Mouse (Mus musculus) gastrocnemius, postnatal 25 days (tissue): ENCODE measurements around the gene Grin3b. TPM values are rescaled to one million over a fixed set of nuclear protein-coding genes. Genes with fewer than 3 reads are reported as not detected.

ENCODE experiments used
- DNase-seq: peaks from one replicate; pipeline ENCODE4 v3.0.0; 2022
- total RNA-seq, 2 experiments: library from RNA; stranded (reverse); gene quantifications; 1 replicate in 1 of 2; 2 replicates in 1 of 2; pipeline ENCODE4 v1.2.3; 2021

Grin3b gene
- total RNA-seq, 2 experiments from 2014 or later: not detected

DNA sequence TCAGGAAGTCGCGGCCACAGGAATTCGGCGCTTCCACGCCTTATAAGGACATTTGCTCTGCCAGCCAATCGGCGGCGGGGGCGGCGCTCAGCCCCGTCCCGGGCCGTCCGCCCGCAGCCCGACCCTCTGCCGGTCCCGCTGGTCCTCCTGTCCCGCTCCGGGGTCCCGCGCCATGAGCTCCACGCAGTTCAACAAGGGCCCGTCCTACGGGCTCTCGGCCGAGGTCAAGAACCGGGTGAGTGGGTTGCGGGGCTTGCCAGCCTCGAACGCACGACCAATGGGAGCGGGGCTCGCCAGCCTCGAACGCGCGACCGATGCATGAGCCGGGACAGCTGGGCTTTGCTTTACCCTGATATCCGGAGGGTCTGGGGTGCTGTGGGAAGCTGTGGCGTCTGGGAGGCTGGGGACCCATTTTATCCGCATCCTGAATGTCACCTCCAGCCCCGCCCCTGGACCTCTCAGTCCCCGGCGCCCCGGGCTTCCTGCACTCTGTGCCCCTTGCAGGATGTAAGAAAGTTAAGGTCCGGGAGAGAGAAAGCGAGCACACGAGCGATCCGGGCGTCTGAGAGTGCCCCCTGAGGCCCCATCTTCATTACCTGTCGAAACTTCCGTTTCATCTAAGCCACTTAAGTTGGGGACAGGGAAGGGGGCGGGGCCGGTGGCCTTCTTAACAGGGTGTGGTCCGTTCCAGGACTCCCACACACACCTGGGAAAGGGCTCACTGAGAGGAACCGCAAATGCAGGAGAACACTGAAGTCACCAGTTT lies 18.2 kb downstream of the Grin3b start, which contains the start of gene Cnn2:
Gene Cnn2, plus strand, starts transcription at position 79 of the 766 bp plus-strand sequence.
- peak; percentile 65 for DNase-seq

DNA sequence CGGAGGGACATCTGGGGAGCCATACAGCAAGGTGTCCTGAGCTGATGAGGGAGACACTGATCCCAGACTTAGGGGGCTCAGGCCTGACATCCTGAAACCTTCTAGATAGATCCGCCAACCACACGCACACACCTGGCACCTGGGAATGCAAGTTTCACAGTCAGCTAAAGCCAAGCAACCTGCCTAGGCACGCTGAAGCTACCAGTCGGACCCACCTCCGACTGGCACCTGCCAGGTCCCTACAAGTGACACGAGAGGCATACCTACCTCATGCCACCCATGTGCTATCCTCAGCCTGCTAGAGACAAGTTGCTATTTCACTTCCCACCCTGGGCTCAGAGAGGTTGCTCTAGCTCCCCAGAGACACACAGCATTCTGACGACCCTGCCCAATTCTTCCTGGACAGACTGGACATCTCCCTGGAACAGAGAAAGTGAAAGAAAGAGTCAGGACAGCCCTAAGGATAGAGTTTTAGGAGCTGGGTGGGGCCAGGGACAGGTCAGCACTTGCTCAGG lies 18.8 kb downstream of the Grin3b start:
- DNase-seq: no peak

DNA sequence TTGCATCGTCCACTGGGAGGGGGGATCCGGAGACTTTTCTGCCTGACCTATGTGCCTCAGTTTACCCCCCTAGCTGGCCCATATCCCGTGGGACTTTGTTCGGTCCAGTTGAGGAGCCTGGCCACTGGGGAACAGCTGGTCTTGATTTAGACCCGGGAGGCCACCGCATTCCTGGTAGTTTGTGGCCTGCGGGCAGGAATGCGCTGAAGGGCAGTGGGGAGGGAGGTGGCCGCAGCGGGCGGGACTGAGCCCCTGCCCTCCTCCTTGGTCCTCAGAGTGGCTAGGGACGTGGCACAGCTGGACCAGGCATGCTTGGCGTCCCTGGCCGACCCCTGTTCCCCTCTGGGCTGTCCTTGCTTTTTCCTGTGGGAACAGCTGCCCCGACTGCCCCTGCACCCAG lies 19.4 kb downstream of the Grin3b start:
- no peak for DNase-seq

DNA sequence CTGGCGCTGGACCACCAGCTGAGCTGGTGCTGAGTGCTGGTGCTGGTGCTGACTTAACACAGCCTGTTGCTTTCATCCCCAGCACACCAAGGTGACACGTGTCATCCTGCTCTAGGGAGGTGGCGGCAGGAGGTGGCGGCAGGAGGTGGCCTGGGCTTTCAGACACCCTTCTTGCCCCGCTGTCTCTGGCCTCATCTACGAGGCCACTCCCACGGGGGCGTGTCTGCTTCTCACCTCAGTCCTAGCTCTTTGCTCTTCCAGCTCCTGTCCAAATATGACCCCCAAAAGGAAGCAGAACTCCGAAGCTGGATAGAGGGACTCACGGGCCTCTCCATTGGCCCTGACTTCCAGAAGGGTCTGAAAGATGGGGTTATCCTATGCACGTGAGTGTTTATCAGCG lies 20.6 kb downstream of the Grin3b start:
- DNase-seq: no peak

GRCm38 (mm10) chr10:79991548-79991947 lies 21.0 kb downstream of the Grin3b start:
- no peak for DNase-seq

GRCm38 (mm10) chr10:79994397-79995115 lies 24.0 kb downstream of the Grin3b start:
- DNase-seq: no peak

- no peak for DNase-seq
Measured at GRCm38 (mm10) chr10:79995636-79996035, 25.1 kb downstream of the Grin3b start.

DNA sequence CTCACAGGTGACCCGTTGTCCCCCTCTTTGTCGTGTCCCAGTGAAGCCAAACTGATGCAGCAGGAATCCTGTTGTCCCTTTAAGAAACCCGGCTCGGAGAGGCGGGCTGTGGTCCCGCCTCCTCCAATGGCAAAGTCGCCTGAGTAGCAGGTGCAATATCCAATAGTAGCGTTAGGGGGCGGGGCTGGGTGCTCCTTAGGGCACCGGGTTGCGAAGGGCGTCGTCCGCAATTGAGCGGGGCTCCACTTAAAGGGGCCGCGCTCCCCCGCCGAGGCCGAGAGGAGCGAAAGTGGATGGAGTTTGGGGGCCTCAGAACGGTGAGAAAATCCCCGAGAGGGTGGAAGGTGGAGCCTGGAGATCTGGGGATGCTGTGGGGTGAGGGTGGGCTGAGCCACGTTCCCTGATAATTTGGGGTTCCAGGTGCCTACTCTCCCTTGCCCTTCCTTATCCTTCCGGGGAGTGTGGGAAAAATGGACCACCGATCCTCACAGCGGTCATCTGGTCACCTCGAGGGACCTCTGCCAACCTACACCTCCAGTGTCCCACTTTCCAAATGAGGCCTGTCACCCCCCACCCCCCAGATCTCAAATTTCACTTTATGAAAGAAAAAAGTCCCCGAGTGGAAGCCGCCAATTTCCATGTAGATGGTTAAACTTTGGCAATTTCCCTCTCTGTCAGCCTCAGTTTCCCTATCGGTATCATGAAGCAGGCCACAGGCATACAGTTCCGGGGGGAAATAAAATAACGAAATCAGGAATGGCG lies 25.9 kb downstream of the Grin3b start, which contains the start of gene Abca7:
Gene Abca7, plus strand, starts transcription at position 223 of the 762 bp plus-strand sequence.
- DNase-seq: peak; percentile 95

DNA sequence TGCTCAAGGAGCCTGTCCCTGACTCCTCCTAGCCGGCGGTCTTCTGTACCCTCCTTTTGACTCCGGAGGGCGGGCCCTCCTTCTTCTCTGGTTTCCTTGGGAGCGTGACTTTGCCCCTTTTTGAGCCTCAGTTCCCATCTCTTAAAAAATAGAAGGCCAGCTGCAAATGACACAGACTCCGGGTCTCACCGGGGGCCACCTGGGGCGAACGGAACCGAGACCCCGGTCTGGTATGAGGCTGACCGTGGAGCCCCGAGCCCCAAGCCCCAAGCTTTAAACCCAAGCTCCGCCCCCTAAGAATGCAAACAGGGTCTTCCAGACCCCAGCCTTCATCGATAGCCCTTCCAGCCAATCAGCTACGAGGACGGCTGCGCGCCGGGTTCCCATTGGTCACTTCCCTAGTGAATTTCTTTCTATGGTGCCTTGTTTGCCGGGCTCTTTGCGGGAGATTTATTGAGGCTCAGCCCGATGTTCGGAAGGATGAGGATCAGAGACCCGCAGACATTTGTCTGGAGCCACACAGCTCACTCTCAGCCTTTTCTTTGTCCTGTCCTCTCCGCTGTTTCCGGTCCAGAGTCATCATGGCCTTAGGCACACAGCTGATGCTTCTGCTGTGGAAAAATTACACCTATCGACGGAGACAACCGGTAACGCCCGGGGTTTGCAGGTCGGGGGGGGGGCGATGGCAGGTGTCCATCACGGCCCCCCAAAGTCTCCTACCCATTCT lies 26.7 kb downstream of the Grin3b start:
- DNase-seq: peak; percentile 62

DNA sequence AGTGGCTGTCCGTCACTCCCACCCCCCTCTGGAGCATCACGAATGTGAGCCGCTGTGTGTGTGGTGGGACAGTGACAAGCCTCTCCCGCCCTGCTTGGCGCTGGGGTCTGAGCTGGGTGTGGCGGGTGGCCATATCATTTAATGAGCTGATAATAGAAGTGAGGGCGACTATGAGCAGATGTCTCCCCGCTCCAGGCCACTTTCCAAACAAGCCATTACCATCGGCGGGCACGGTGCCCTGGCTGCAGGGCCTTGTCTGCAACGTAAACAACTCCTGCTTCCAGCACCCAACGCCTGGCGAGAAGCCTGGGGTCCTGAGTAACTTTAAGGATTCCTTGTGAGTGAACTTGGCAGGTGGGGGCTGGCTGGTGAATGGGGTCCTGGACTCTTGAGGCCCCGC lies 27.3 kb downstream of the Grin3b start:
- DNase-seq: no peak

DNA sequence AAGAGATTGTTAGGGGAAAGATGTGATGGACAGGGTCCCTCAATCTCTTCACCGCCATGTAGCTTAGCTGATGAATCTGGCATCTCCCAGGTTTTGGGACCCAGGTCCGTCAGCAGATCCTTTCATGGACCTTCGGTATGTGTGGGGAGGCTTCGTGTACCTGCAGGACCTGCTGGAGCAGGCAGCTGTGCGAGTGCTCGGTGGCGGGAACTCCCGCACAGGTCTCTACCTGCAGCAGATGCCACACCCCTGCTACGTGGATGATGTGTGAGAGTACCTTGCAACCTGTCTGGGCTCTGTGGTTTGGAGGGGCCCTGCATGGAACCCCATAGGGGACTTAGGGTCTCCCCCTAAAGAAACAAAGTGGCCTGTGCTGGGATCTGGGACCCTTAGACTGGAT lies 31.4 kb downstream of the Grin3b start:
- DNase-seq: no peak

- DNase-seq: no peak
Measured at GRCm38 (mm10) chr10:80002829-80003228, 32.3 kb downstream of the Grin3b start.

- no peak for DNase-seq
Measured at GRCm38 (mm10) chr10:80003374-80004232, 33.1 kb downstream of the Grin3b start.

DNA sequence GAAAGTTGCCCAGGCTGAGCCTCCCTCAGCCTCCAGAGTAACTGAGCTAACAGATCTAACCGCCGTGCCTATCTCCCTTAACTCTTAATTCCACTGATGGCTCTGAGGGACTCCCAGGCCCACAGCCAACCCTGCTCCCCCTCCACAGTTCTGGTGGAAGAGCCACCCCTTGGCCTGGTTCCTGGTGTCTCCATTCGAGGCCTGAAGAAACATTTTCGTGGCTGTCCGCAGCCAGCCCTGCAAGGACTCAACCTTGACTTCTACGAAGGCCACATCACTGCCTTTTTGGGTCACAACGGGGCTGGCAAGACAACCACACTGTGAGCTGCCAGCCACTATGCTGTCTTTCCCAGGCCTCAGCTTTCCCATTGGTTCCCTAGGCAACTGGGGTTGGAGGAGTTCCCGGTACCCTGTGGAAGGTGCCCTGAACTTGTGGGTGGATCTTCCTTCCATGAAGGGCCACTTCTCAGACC lies 33.8 kb downstream of the Grin3b start:
- no peak for DNase-seq

- no peak for DNase-seq
Measured at GRCm38 (mm10) chr10:80011740-80012139, 41.2 kb downstream of the Grin3b start.

GRCm38 (mm10) chr10:80013609-80014008 lies 43.1 kb downstream of the Grin3b start:
- DNase-seq: no peak

DNA sequence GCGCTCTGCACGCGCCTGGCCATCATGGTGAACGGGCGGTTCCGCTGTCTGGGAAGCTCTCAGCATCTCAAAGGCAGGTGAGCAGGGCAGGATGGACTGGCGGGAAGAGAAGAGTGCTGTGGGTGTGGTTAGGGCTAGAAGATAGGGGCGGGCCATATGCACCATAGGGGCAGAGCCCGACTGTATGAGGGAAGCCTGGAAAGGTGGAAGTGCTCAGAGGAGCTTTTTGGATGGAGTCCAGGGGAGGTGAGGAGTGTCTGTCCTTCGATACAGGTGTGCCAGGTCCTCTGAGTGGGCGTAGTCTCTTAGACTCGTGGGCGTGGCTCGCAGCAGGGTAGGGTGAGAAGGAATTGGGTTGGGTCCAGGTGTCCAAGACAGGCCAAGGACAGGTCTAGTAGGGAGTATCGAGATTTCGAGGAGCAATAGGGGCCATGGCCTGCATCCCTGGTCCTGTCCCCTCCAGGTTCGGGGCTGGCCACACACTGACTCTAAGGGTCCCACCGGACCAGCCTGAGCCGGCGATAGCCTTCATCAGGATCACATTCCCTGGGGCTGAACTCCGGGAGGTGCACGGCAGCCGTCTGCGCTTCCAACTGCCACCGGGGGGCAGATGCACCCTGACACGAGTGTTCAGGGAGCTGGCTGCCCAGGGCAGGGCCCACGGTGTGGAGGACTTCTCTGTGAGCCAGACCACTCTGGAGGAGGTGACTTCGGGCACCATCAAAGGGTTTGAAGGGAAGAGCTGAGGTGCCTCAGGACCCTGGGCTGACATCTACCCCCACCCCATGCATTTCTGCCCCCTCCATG lies 44.2 kb downstream of the Grin3b start:
- no peak for DNase-seq

- no peak for DNase-seq
Measured at GRCm38 (mm10) chr10:80015583-80015982, 45.1 kb downstream of the Grin3b start.

DNA sequence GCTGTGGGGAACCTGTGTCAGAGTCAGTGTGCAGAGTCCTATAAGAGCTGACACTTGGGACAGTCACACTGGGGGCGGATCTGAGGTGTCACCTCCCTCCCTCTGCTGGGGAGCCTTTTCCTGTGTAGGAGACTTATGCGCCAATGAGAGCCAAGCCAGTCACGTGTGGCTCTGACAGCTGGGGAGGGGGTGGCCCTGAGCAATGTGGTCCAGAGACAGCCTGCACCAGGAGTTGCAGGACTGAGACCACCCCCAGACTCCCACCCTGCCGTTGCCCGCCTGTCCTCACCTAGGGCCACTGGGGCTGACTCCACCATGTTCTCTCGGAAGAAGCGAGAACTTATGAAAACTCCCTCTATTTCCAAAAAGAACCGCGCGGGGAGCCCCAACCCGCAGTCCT lies 46.0 kb downstream of the Grin3b start, which contains the start of gene Arhgap45:
Gene Arhgap45, plus strand, starts transcription at position 143 of the 400 bp plus-strand sequence.
- peak; percentile 55 for DNase-seq

- no peak for DNase-seq
Measured at GRCm38 (mm10) chr10:80016931-80017330, 46.4 kb downstream of the Grin3b start.
